Mouse (Mus musculus): ENCODE measurements at regions not wholly inside any gene's neighbourhood (a gene's known extent, or its start where the extent isn't known, plus 50 kb on each side); places are given as distances from the start of the nearest gene placed in this dataset.

DNA sequence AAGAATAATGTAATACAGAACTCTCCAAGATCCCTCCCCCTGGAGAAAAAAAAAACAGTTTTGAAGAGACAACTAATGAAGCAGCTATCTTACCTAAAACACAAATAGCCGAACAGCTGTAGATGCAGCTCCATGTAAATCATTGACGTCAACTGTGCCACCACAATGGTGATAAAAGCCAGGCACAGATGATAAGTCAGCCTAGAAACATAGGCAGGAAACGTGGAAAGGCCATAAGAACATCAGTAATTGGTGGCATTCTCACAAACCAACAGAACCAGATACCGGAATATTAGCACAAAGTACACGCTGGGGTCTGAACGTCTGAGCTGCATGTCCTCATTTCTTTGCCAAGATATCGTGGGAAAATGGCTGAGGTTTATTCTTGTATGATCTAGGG, 51.2 kb upstream of the Gm45716 start:
- no peak for TF ChIP-seq HCFC1 (IDR thresholded peaks at IDR 0.05; ENCODE audit: borderline replicate concordance, insufficient read depth, low read length)
- no peak for TF ChIP-seq ZNF384 (IDR thresholded peaks at IDR 0.05; ENCODE audit: low read depth, low read length)
- no peak for TF ChIP-seq MAFK (IDR thresholded peaks at IDR 0.05; ENCODE audit: insufficient read depth, low read depth, low read length)
- no peak for TF ChIP-seq ZC3H11A (IDR thresholded peaks at IDR 0.05; ENCODE audit: borderline replicate concordance, low read depth, low read length)
- TF ChIP-seq CHD2 (IDR thresholded peaks at IDR 0.05; ENCODE audit: low read depth, low read length): no peak

All from ES-E14 (cell line).